Mouse (Mus musculus) hindbrain, embryonic 14.5 days (tissue): ENCODE measurements around the gene Zfp618. TPM values are rescaled to one million over a fixed set of nuclear protein-coding genes. Genes with fewer than 3 reads are reported as not detected.
A peak's percentile ranks its signal among the peaks of the same experiment; 100 is the strongest.

Experiments used
- ATAC-seq: fragments of 200-750 bp; cut with Nextera tagmentation; 2 replicates; pipeline ENCODE4 v1.8.0; 2017; ENCODE audit warnings: moderate number of reproducible peaks, mild to moderate bottlenecking, moderate TSS enrichment, moderate library complexity; ENCODE audit not compliant: low FRiP score
- DNase-seq: peaks from one replicate; pipeline ENCODE4 v3.0.0-alpha.2; 2015; ENCODE audit warnings: low spot score
- H3K27ac ChIP-seq: fragments of 300-500 bp; sonication (generic); 2 replicates; pipeline ENCODE4 v1.5.1; 2014; ENCODE audit warnings: mild to moderate bottlenecking, moderate library complexity
- H3K27me3 ChIP-seq: fragments of 300-500 bp; sonication (generic); 2 replicates; pipeline ENCODE4 v1.6.1; 2014; ENCODE audit warnings: mild to moderate bottlenecking, low read length, mixed read lengths; ENCODE audit not compliant: control insufficient read depth, insufficient read depth
- H3K36me3 ChIP-seq: fragments of 300-500 bp; sonication (generic); replicated peaks from 2 replicates; pipeline ENCODE4 v1.6.1; 2014; ENCODE audit not compliant: control insufficient read depth, insufficient read depth
- H3K4me1 ChIP-seq: fragments of 300-500 bp; sonication (generic); replicated peaks from 2 replicates; pipeline ENCODE4 v1.6.1; 2014; ENCODE audit warnings: antibody characterized with exemption, low read length, mixed read lengths; ENCODE audit not compliant: control insufficient read depth, insufficient read depth
- H3K4me2 ChIP-seq: fragments of 300-500 bp; sonication (generic); replicated peaks from 2 replicates; pipeline ENCODE4 v1.6.1; 2014; ENCODE audit warnings: mild to moderate bottlenecking, moderate library complexity
- H3K4me3 ChIP-seq: fragments of 300-500 bp; sonication (generic); replicated peaks from 2 replicates; pipeline ENCODE4 v1.5.1; 2014; ENCODE audit warnings: mild to moderate bottlenecking, low read length
- H3K9ac ChIP-seq: fragments of 300-500 bp; sonication (generic); 2 replicates; pipeline ENCODE4 v1.6.1; 2014
- H3K9me3 ChIP-seq: fragments of 300-500 bp; sonication (generic); 2 replicates; pipeline ENCODE4 v1.6.1; 2016; ENCODE audit warnings: low read length; ENCODE audit not compliant: control insufficient read depth
- WGBS: fragments of 180-500 bp; shearing (Covaris S2); extraction: QIAGEN DNeasy Blood & Tissue Kit; methylation state at CpG from one replicate; pipeline ENCODE4 v1.1.7; 2014; 5-methylcytosine and 5-hydroxymethylcytosine counted together
- polyA plus RNA-seq: library from polyadenylated mRNA; unstranded; fragments of >200 nt; fragmentation: Nextera tagmentation; extraction: Ambion mirVana; gene quantifications from 2 replicates; pipeline ENCODE4 v1.2.1, GENCODE M21; 2014

The Zfp618 gene
- polyA plus RNA-seq, 1 experiment from 2014 or later: 37.0 TPM

DNA sequence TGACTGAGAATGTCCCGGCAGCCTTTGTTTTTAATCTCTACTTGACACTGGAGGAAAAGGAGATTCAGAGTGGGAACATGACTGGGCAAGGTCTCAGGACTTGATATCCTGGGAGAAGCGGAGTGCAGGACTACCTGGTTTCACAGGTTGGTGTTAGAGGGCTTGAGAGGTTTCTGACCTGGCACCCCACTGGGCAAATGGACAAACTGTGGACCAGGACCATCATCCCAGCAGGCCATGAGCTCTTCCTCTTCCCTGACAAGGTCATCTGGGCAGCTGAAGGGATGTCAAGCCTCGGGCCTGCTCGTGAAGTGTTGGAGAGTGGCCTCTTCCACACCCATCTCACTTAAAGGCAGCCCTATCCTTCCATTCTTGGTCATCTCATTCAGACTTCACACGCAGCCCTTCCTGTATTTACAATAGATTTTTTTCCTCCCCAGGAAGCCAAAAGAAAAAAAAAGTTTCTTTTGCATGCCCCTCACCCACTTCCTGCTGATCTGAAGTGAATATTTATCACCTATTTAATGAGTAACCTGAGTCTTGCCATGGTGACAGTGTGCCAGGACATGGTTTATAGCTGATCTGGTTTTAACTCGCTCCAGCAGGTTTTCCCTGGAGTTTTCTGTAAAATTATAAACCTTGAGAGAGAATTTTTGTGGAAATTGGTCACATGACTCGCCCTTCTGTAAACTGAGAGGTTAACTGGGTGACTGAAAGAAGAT is 86.7 kb downstream of the Zfp618 start:
- Histone ChIP-seq H3K4me3 (no peak overlapping the region), H3K27me3 (no peaks in the 10 kb centered on the region), H3K4me1 (peaks cover 10% of the 10 kb centered on the region), H3K4me2 (no peak overlapping the region), H3K27ac (no peak overlapping the region), H3K9me3 (no peaks in the 10 kb centered on the region), H3K9ac (no peak overlapping the region), H3K36me3 (no peaks in the 10 kb centered on the region)
- 68% methylated on average over 7 of the region's 7 CpGs for WGBS
- no peak for ATAC-seq
- no peak for DNase-seq

DNA sequence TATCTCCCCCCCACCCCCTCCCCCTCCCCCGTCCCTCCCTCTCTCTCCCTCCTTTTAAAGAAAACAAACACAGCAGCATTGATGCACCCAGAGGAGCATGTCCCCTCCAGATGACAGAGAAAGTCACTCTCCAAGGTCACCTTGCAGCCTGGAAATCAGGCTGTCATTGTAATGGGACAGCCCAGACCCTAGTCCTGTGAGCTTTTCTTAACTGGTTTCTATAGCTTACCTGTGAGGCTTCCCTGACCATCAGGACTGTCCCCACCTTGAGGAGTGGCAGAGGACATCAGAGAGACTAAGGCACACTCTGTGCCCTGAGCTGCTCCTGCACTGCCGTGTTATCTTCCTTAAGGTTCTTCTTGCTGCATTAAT is 87.3 kb downstream of the Zfp618 start:
- 72% methylated on average over 2 of the region's 2 CpGs for WGBS
- Histone ChIP-seq H3K9ac (no peak overlapping the region), H3K27me3 (no peaks in the 10 kb centered on the region), H3K27ac (no peak overlapping the region), H3K4me1 (peaks cover 13% of the 10 kb centered on the region), H3K4me2 (no peak overlapping the region), H3K4me3 (no peak overlapping the region), H3K9me3 (no peaks in the 10 kb centered on the region), H3K36me3 (no peaks in the 10 kb centered on the region)
- ATAC-seq: no peak
- DNase-seq: no peak

GRCm38 (mm10) chr4:63055216-63055745 is 89.9 kb downstream of the Zfp618 start:
- ATAC-seq: no peak
- Histone ChIP-seq H3K9ac (no peak overlapping the region), H3K4me2 (no peak overlapping the region), H3K27ac (peak overlapping the region; percentile 34; the same call in 1 of the 2 replicates), H3K4me1 (peaks cover 28% of the 10 kb centered on the region), H3K36me3 (no peaks in the 10 kb centered on the region), H3K9me3 (no peaks in the 10 kb centered on the region), H3K4me3 (no peak overlapping the region), H3K27me3 (no peaks in the 10 kb centered on the region)
- 67% methylated on average over 10 of the region's 10 CpGs for WGBS
- no peak for DNase-seq

DNA sequence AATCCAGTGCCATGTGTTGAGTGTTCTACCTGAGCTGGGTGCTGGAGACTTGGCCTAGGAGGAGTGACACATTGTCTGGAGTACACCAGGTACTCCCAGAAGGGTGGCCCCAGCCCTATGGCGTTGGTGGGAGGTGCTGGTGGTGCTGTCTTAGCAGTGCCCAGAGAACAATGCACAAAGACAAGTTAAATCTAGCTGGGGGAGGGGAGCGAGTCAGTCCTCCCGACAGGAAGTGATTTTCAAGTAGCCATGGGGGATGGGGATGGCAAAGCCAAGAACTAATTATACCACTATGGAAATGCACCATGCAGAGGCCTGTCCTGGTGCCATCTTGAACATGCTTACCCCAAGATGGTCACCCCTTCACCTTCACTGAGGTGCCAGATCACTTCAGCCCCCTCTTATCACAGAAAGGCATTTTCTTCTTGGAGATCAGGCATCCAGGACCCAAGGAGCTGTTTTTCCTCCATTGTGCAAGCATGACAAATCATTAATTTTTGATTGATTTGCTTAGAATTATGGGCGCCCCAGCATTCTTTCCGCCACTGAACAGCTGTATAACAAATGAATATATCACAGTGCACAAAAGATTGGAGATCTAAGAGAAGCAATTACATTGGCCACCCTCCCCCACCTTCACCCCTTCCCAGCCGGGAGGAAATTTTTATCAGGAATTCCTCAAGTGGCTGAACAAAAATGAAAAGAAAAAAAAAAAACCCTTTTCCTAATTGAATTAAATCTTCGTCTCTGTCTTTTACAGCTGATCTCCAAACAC is 91.5 kb downstream of the Zfp618 start:
- Histone ChIP-seq H3K4me3 (no peak overlapping the region), H3K9ac (no peak overlapping the region), H3K4me2 (0 out of 2 replicates have a peak overlapping the region, but pooled peaks have one; percentile 18), H3K9me3 (no peaks in the 10 kb centered on the region), H3K27me3 (no peaks in the 10 kb centered on the region), H3K27ac (peak overlapping the region; percentile 80), H3K36me3 (no peaks in the 10 kb centered on the region), H3K4me1 (peaks cover 38% of the 10 kb centered on the region)
- WGBS: 14% methylated on average over 7 of the region's 7 CpGs
- DNase-seq: peak; percentile 43
- ATAC-seq: peak; percentile 33

DNA sequence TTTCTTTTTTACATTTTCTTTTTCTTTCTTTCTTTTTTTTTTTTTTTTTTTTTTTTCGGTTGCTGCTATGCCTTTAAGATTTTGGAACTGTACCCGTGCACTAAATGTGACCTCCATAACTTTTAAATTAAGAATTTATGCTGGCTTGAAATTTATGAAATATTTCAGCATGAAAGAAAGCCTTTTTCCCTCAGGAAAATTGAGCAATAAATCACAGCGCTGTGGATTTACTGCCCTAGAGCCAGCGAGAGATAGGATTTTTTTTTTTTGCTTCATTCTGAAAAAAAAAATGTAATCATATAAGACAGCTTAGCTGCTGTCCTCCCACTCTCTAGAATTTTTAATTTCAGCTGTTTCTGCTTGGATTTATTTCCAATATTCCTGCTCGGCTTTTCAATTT is 92.2 kb downstream of the Zfp618 start:
- no peak overlapping the region for H3K4me3 ChIP-seq
- peaks cover 38% of the 10 kb centered on the region for H3K4me1 ChIP-seq
- H3K36me3 ChIP-seq: no peaks in the 10 kb centered on the region
- no peak overlapping the region for H3K9ac ChIP-seq
- H3K27ac ChIP-seq: peak overlapping the region; percentile 84
- ATAC-seq: no peak
- H3K27me3 ChIP-seq: no peaks in the 10 kb centered on the region
- no peak overlapping the region for H3K4me2 ChIP-seq
- DNase-seq: peak; percentile 59
- WGBS: 45% methylated on average over 5 of the region's 5 CpGs
- no peaks in the 10 kb centered on the region for H3K9me3 ChIP-seq

DNA sequence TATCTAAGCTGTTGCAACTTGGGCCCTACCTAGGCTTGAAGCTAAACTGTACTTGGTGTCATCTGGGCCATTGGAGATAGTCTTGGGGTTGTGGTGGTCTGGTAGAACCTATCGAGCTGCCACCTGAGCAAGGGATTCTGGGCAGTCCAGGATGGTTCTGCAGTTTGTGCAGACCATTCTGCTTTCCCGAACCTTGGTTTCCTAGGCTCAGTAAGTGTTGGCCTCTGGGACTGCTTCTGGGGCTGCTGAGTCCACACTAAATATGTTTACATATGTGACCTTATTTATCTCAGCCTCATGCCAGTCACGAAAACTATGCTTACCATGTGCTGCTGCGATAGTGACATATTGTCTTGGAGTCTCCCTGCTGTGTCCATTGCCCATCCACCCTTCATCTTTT is 93.3 kb downstream of the Zfp618 start:
- Histone ChIP-seq H3K9ac (no peak overlapping the region), H3K36me3 (no peaks in the 10 kb centered on the region), H3K9me3 (no peaks in the 10 kb centered on the region), H3K4me2 (no peak overlapping the region), H3K4me3 (no peak overlapping the region), H3K4me1 (peaks cover 38% of the 10 kb centered on the region), H3K27me3 (no peaks in the 10 kb centered on the region), H3K27ac (peak overlapping the region; percentile 84)
- no peak for ATAC-seq
- no peak for DNase-seq
- WGBS: 87% methylated on average over 4 of the region's 4 CpGs

- Histone ChIP-seq H3K4me3 (no peak overlapping the region), H3K9me3 (no peaks in the 10 kb centered on the region), H3K27ac (peak overlapping the region; percentile 49), H3K27me3 (no peaks in the 10 kb centered on the region), H3K36me3 (no peaks in the 10 kb centered on the region), H3K9ac (no peak overlapping the region), H3K4me2 (no peak overlapping the region), H3K4me1 (peaks cover 38% of the 10 kb centered on the region)
- 81% methylated on average over 6 of the region's 6 CpGs for WGBS
- no peak for DNase-seq
- no peak for ATAC-seq
Measured at GRCm38 (mm10) chr4:63060358-63060757, 95.0 kb downstream of the Zfp618 start.

GRCm38 (mm10) chr4:63061411-63061810 is 96.0 kb downstream of the Zfp618 start:
- Histone ChIP-seq H3K4me1 (peaks cover 35% of the 10 kb centered on the region), H3K27me3 (no peaks in the 10 kb centered on the region), H3K9ac (no peak overlapping the region), H3K36me3 (no peaks in the 10 kb centered on the region), H3K4me3 (no peak overlapping the region), H3K27ac (peak overlapping the region; percentile 49; the same call in 1 of the 2 replicates), H3K4me2 (no peak overlapping the region), H3K9me3 (no peaks in the 10 kb centered on the region)
- DNase-seq (no peak), ATAC-seq (no peak)
- WGBS: 97% methylated on average over 6 of the region's 6 CpGs

GRCm38 (mm10) chr4:63063360-63063759 is 98.0 kb downstream of the Zfp618 start:
- no peak overlapping the region for H3K4me2 ChIP-seq
- no peaks in the 10 kb centered on the region for H3K27me3 ChIP-seq
- DNase-seq (no peak), ATAC-seq (no peak)
- H3K4me3 ChIP-seq: no peak overlapping the region
- 95% methylated on average over 4 of the region's 4 CpGs for WGBS
- H3K36me3 ChIP-seq: no peaks in the 10 kb centered on the region
- no peak overlapping the region for H3K27ac ChIP-seq
- no peaks in the 10 kb centered on the region for H3K9me3 ChIP-seq
- peaks cover 18% of the 10 kb centered on the region for H3K4me1 ChIP-seq
- no peak overlapping the region for H3K9ac ChIP-seq
